ENCODE assay signal across 8 mouse cellular contexts in the genomic region with DNA sequence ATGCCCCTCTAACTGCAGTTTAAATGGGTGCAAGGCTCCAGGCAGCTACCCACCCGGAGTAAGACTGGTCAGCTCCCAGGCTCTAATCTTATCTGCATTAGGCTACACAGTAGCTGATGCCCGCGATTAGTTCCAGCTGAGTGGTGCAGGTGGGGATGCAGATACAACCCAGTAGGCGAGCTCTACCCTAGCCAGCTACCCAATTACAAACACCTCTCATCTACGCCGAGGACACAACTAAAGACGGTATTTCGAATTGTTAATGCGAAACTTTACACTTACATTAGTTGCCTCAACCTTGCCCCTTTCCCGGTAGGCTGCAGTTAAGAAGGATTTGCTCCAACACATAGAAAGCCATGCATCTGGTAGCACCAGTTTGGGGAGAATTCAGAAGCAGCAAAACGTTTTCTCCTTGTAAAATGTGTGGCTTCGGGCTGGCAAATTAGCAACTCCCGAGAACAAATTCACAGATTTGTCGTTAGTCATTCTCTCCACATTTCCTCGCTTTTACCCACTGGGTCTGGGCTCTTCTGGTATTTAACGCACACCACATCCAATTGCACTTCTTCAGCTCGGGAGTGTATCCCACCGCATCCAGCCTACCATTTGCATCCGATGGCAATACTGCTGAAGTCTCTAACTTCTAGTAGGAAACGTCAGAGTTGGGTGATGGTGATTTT. TPM values are rescaled to one million over a fixed set of nuclear protein-coding genes. Genes with fewer than 3 reads are reported as not detected.
A peak's percentile ranks its signal among the peaks of the same experiment; 100 is the strongest.
DNase-seq lines count a peak whose midpoint lies in the region; ATAC-seq and TF ChIP-seq lines count a peak whose summit lies in the region.

No protein-coding gene starts in this region.

- H3K27ac ChIP-seq in kidney, embryonic 14.5 days (ENCODE audit: low read depth, low read length): no peak overlapping the region
- H3K27ac ChIP-seq in bone marrow, adult 2 months (ENCODE audit: control insufficient read depth, insufficient read depth, low read depth, low read length, poor library complexity): no peak overlapping the region
- peak overlapping the region; percentile 28; the same call in 1 of the 2 replicates for H3K27ac ChIP-seq in embryonic facial prominence, embryonic 13.5 days
- H3K27ac ChIP-seq in limb, embryonic 10.5 days: no peak overlapping the region; the same call in 1 of the 2 replicates

- WGBS in kidney, embryonic 14.5 days: under 1% methylated on average over 20 of the region's 20 CpGs
- 4% methylated on average over 20 of the region's 20 CpGs for WGBS in bone marrow, adult 2 months
- under 1% methylated on average over 20 of the region's 20 CpGs for WGBS in embryonic facial prominence, embryonic 13.5 days
- under 1% methylated on average over 20 of the region's 20 CpGs for WGBS in limb, embryonic 10.5 days

- no peak overlapping the region; the same call in 1 of the 2 replicates for H3K9ac ChIP-seq in kidney, embryonic 14.5 days (ENCODE audit: low read depth, low read length)
- H3K9ac ChIP-seq in embryonic facial prominence, embryonic 13.5 days: peak overlapping the region; percentile 72

- peak overlapping the region; percentile 93 for H3K4me2 ChIP-seq in kidney, embryonic 14.5 days (replicated peaks; ENCODE audit: low read depth, low read length)
- peak overlapping the region; percentile 86 for H3K4me2 ChIP-seq in embryonic facial prominence, embryonic 13.5 days

- H3K4me3 ChIP-seq in kidney, embryonic 14.5 days (ENCODE audit: low read length): peak overlapping the region; percentile 60
- peak overlapping the region; percentile 13 for H3K4me3 ChIP-seq in bone marrow, adult 2 months (replicated peaks; ENCODE audit: control insufficient read depth, low read depth, low read length)
- peak overlapping the region; percentile 58 for H3K4me3 ChIP-seq in embryonic facial prominence, embryonic 13.5 days
- H3K4me3 ChIP-seq in limb, embryonic 10.5 days: peak overlapping the region; percentile 66

- no peak for ATAC-seq in kidney, embryonic 14.5 days (ENCODE audit: low FRiP score, low TSS enrichment)
- no peak; the same call in 1 of the 2 replicates for ATAC-seq in embryonic facial prominence, embryonic 13.5 days (ENCODE audit: insufficient number of reproducible peaks, insufficient read depth, low FRiP score, low TSS enrichment, low read depth)

- no peak for TF ChIP-seq CTCF in bone marrow, adult 2 months (IDR thresholded peaks at IDR 0.05; ENCODE audit: control insufficient read depth, insufficient read depth, low read length)

- H3K9me3 ChIP-seq in kidney, embryonic 14.5 days (ENCODE audit: control insufficient read depth, low read length): no peaks in the 10 kb centered on the region
- no peaks in the 10 kb centered on the region for H3K9me3 ChIP-seq in embryonic facial prominence, embryonic 13.5 days
- no peaks in the 10 kb centered on the region for H3K9me3 ChIP-seq in limb, embryonic 10.5 days (replicated peaks)

- H3K36me3 ChIP-seq in kidney, embryonic 14.5 days (ENCODE audit: control insufficient read depth, insufficient read depth, low read length): no peaks in the 10 kb centered on the region
- peaks cover 4% of the 10 kb centered on the region; the same call in 1 of the 2 replicates for H3K36me3 ChIP-seq in embryonic facial prominence, embryonic 13.5 days
- no peaks in the 10 kb centered on the region for H3K36me3 ChIP-seq in limb, embryonic 10.5 days

- H3K27me3 ChIP-seq in kidney, embryonic 14.5 days (ENCODE audit: control insufficient read depth, insufficient read depth, low read length): peaks cover 3% of the 10 kb centered on the region; the same call in 1 of the 2 replicates
- H3K27me3 ChIP-seq in embryonic facial prominence, embryonic 13.5 days: peaks cover 2% of the 10 kb centered on the region
- H3K27me3 ChIP-seq in limb, embryonic 10.5 days (ENCODE audit: low read depth, poor library complexity, severe bottlenecking): peaks cover 42% of the 10 kb centered on the region

- H3K4me1 ChIP-seq in kidney, embryonic 14.5 days (ENCODE audit: control insufficient read depth, insufficient read depth, low read length): 0 out of 2 replicates have a peak, but pooled peaks cover 6% of the 10 kb centered on the region
- H3K4me1 ChIP-seq in bone marrow, adult 2 months (ENCODE audit: control insufficient read depth, insufficient read depth, low read length): no peaks in the 10 kb centered on the region
- peaks cover 9% of the 10 kb centered on the region for H3K4me1 ChIP-seq in embryonic facial prominence, embryonic 13.5 days
- peaks cover 11% of the 10 kb centered on the region for H3K4me1 ChIP-seq in limb, embryonic 10.5 days

- no peak for DNase-seq in kidney, postnatal 25 days
- DNase-seq in limb, embryonic 10.5 days (ENCODE audit: low spot score): peak; percentile 38
- peak; percentile 55 for DNase-seq in retina, embryonic 14.5 days (ENCODE audit: low spot score)
- no peak for DNase-seq in adrenal gland, adult 2 months
- no peak for DNase-seq in kidney, adult 8-10 months

- no peak for TF ChIP-seq POLR2A in bone marrow, adult 2 months (IDR thresholded peaks at IDR 0.05; ENCODE audit: borderline replicate concordance, control insufficient read depth, low read depth, low read length)

RNA-seq across cellular contexts. Expression of a gene that starts 0.5 kb away (rescaled TPM):
- 13.8 and 17.7 TPM in 2 replicates for polyA plus RNA-seq in kidney, embryonic 14.5 days (2014; fragmentation: Nextera tagmentation; extraction: Ambion mirVana)
- 1.8 TPM in 1 of 2 replicates, not detected in the other for polyA plus RNA-seq in bone marrow, adult 2 months (2011; ENCODE audit: insufficient read depth, insufficient read length, low replicate concordance, missing spikeins)
- 59.7 and 60.7 TPM in 2 replicates for polyA plus RNA-seq in embryonic facial prominence, embryonic 13.5 days (2015; fragmentation: Nextera tagmentation; extraction: Ambion mirVana)
- polyA plus RNA-seq in limb, embryonic 10.5 days (2016; fragmentation: Nextera tagmentation; extraction: Ambion mirVana): 2.5 and 13.3 TPM in 2 replicates
- 1 to 10 TPM; 1.8 to 2.1 TPM for total RNA-seq in adrenal gland, adult 2 months (2021)
- 0.29 and 0.55 TPM in 2 replicates for polyA plus RNA-seq in adrenal gland, adult 2 months (2012; rRNA removed)

Comparison
In these comparisons a context has a peak if more than half of its experiments do, and no peak if none do; other contexts are left out.
1. H3K4me3 ChIP-seq: peak in every context shown above with its lines; median percentile 66 in limb, embryonic 10.5 days; 60 in kidney, embryonic 14.5 days; 58 in embryonic facial prominence, embryonic 13.5 days; 13 in bone marrow, adult 2 months.
2. DNase-seq: peak in limb, embryonic 10.5 days (single experiment) and retina, embryonic 14.5 days (single experiment); none in kidney, postnatal 25 days (0 of 2), adrenal gland, adult 2 months (single experiment) and kidney, adult 8-10 months (0 of 2).